Mouse (Mus musculus): Measurements from ENCODE around the gene Obsl1.

- no peak for TF ChIP-seq CTCF (IDR thresholded peaks at IDR 0.05; ENCODE audit: low read depth, low read length)
- no peak for TF ChIP-seq POLR2A (IDR thresholded peaks at IDR 0.05; ENCODE audit: extremely low read depth, insufficient read depth, low read length)
Observed at GRCm38 (mm10) chr1:75511437-75512210, 5.4 kb upstream of the Obsl1 start.

Measured in liver, adult 2 months (tissue).